Mouse (Mus musculus) hindbrain, postnatal 0 days (tissue): ENCODE data around the gene Ly6g6e. TPM values are rescaled to one million over a fixed set of nuclear protein-coding genes. Genes with fewer than 3 reads are reported as not detected.
A peak's percentile ranks its signal among the peaks of the same experiment; 100 is the strongest.
"Not testable (repeated sequence)": the region's sequence is repeated elsewhere in the genome, so short reads cannot be mapped to it uniquely, and the experiment has no call there.

ENCODE experiments used
- ATAC-seq: fragments of 200-750 bp; cut with Nextera tagmentation; 2 replicates; pipeline ENCODE4 v1.8.0; 2017; ENCODE audit warnings: mild to moderate bottlenecking, moderate TSS enrichment, moderate library complexity
- DNase-seq: peaks from one replicate; pipeline ENCODE4 v3.0.0-alpha.2; 2015; ENCODE audit warnings: low spot score
- H3K27ac ChIP-seq: fragments of 300-500 bp; sonication (generic); 2 replicates; pipeline ENCODE4 v1.5.1; 2014; ENCODE audit warnings: mild to moderate bottlenecking
- H3K27me3 ChIP-seq: fragments of 300-500 bp; sonication (generic); 2 replicates; pipeline ENCODE4 v1.6.1; 2014; ENCODE audit warnings: low read length, mixed read lengths; ENCODE audit not compliant: insufficient read depth
- H3K36me3 ChIP-seq: fragments of 300-500 bp; sonication (generic); 2 replicates; pipeline ENCODE4 v1.6.1; 2014; ENCODE audit warnings: low read length, mixed read lengths; ENCODE audit not compliant: insufficient read depth
- H3K4me1 ChIP-seq: fragments of 300-500 bp; sonication (generic); 2 replicates; pipeline ENCODE4 v1.6.1; 2014; ENCODE audit warnings: antibody characterized with exemption, low read length, mixed read lengths; ENCODE audit not compliant: insufficient read depth
- H3K4me2 ChIP-seq: fragments of 300-500 bp; sonication (generic); 2 replicates; pipeline ENCODE4 v1.6.1; 2014; ENCODE audit warnings: low read depth, mild to moderate bottlenecking, low read length, moderate library complexity, mixed read lengths
- H3K4me3 ChIP-seq: fragments of 300-500 bp; sonication (generic); 2 replicates; pipeline ENCODE4 v1.5.1; 2014; ENCODE audit warnings: low read length
- H3K9ac ChIP-seq: fragments of 300-500 bp; sonication (generic); replicated peaks from 2 replicates; pipeline ENCODE4 v1.6.1; 2014; ENCODE audit warnings: mild to moderate bottlenecking, low read length, moderate library complexity, mixed read lengths
- H3K9me3 ChIP-seq: fragments of 300-500 bp; sonication (generic); 2 replicates; pipeline ENCODE4 v1.6.1; 2016; ENCODE audit warnings: low read length, mixed read lengths
- CTCF ChIP-seq: IDR thresholded peaks from 2 replicates; pipeline ENCODE4 v1.5.1; 2016; ENCODE audit warnings: antibody characterized with exemption, control low read depth, low read depth
- WGBS: fragments of 180-500 bp; shearing (Covaris S2); extraction: QIAGEN DNeasy Blood & Tissue Kit; methylation state at CpG from one replicate; pipeline ENCODE4 v1.1.7; 2014; 5-methylcytosine and 5-hydroxymethylcytosine counted together
- polyA plus RNA-seq: library from polyadenylated mRNA; unstranded; fragments of >200 nt; fragmentation: Nextera tagmentation; extraction: Ambion mirVana; gene quantifications from 2 replicates; pipeline ENCODE4 v1.2.1, GENCODE M21; 2015
- total RNA-seq: library from RNA; depleted of rRNA; stranded (reverse); fragments of >200 nt; gene quantifications from 2 replicates; pipeline ENCODE4 v1.2.3, GENCODE M21; 2014

Ly6g6e gene
- total and polyA plus RNA-seq, 2 experiments from 2014 or later: 0.44 TPM; not detected in 1

- no peak for TF ChIP-seq CTCF
- no peaks in the 10 kb centered on the region for H3K9me3 ChIP-seq
- no peaks in the 10 kb centered on the region for H3K4me1 ChIP-seq
- no peaks in the 10 kb centered on the region for H3K27me3 ChIP-seq
- no peak within 1 kb of the TSS for H3K4me3 ChIP-seq
- ATAC-seq: no peak
- H3K36me3 ChIP-seq: peaks cover 12% of the 10 kb centered on the region
- no peak within 1 kb of the TSS for H3K4me2 ChIP-seq
- no peak within 1 kb of the TSS for H3K9ac ChIP-seq
- peak; percentile 27 for DNase-seq
- WGBS: 71% methylated on average over 6 of the region's 6 CpGs
- no peak within 1 kb of the TSS for H3K27ac ChIP-seq
Observed at GRCm38 (mm10) chr17:35108097-35108496, 31.4 kb downstream of the Ly6g6e start, which contains the start of gene Ly6g5c. Gene Ly6g5c, plus strand, starts transcription at chr17:35108279.

GRCm38 (mm10) chr17:35111774-35112173 lies 35.1 kb downstream of the Ly6g6e start:
- 54% methylated on average over 9 of the region's 9 CpGs for WGBS
- peaks cover 14% of the 10 kb centered on the region; the same call in 1 of the 2 replicates for H3K36me3 ChIP-seq
- H3K9me3 ChIP-seq: no peaks in the 10 kb centered on the region
- H3K4me1 ChIP-seq: no peaks in the 10 kb centered on the region
- H3K4me2 ChIP-seq: no peak overlapping the region
- ATAC-seq (no peak), DNase-seq (no peak)
- H3K4me3 ChIP-seq: no peak overlapping the region
- H3K9ac ChIP-seq: no peak overlapping the region
- TF ChIP-seq CTCF: no peak
- H3K27ac ChIP-seq: no peak overlapping the region
- H3K27me3 ChIP-seq: no peaks in the 10 kb centered on the region

- Histone ChIP-seq H3K36me3 (peaks cover 32% of the 10 kb centered on the region), H3K27me3 (no peaks in the 10 kb centered on the region), H3K9me3 (no peaks in the 10 kb centered on the region), H3K4me2 (no peak within 1 kb of the TSS), H3K27ac (no peak within 1 kb of the TSS), H3K9ac (no peak within 1 kb of the TSS; the same call in 1 of the 2 replicates), H3K4me3 (no peak within 1 kb of the TSS), H3K4me1 (peaks cover 3% of the 10 kb centered on the region; the same call in 1 of the 2 replicates)
- WGBS: 84% methylated on average over 8 of the region's 8 CpGs
- TF ChIP-seq CTCF: peak; percentile 43
- no peak for ATAC-seq
- peak; percentile 24 for DNase-seq
Observed at GRCm38 (mm10) chr17:35115046-35116019, 38.6 kb downstream of the Ly6g6e start, which contains the start of gene Ly6g5b. Gene Ly6g5b, minus strand, starts transcription at chr17:35115428.

GRCm38 (mm10) chr17:35120745-35121142 lies 44.0 kb downstream of the Ly6g6e start:
- ATAC-seq (no peak), DNase-seq (peak; percentile 15)
- Histone ChIP-seq H3K9me3 (no peaks in the 10 kb centered on the region), H3K4me1 (peaks cover 6% of the 10 kb centered on the region; the same call in 1 of the 2 replicates), H3K4me3 (peak overlapping the region; percentile 79), H3K9ac (peak overlapping the region; percentile 93), H3K27ac (peak overlapping the region; percentile 70), H3K27me3 (no peaks in the 10 kb centered on the region), H3K36me3 (peaks cover 28% of the 10 kb centered on the region), H3K4me2 (peak overlapping the region; percentile 96)
- WGBS: under 1% methylated on average over 33 of the region's 33 CpGs
- no peak for TF ChIP-seq CTCF

- Histone ChIP-seq H3K9ac (peak within 1 kb of the TSS; percentile 93), H3K4me3 (peak within 1 kb of the TSS; percentile 79), H3K27me3 (no peaks in the 10 kb centered on the region), H3K4me2 (peak within 1 kb of the TSS; percentile 96), H3K4me1 (peaks cover 6% of the 10 kb centered on the region; the same call in 1 of the 2 replicates), H3K9me3 (no peaks in the 10 kb centered on the region), H3K36me3 (peaks cover 26% of the 10 kb centered on the region), H3K27ac (peak within 1 kb of the TSS; percentile 93)
- DNase-seq (peak; percentile 100), ATAC-seq (peak; percentile 95)
- WGBS: under 1% methylated on average over 47 of the region's 50 CpGs
- peak; percentile 8; the same call in 1 of the 2 replicates for TF ChIP-seq CTCF
Observed at GRCm38 (mm10) chr17:35121143-35121799, 44.6 kb downstream of the Ly6g6e start, which contains the start of gene Gpank1. Gene Gpank1, plus strand, starts transcription at chr17:35121455.

- ATAC-seq (peak; percentile 61), DNase-seq (peak; percentile 94)
- peak within 1 kb of the TSS; percentile 79 for H3K4me3 ChIP-seq
- peak within 1 kb of the TSS; percentile 96 for H3K4me2 ChIP-seq
- no peaks in the 10 kb centered on the region for H3K27me3 ChIP-seq
- peak within 1 kb of the TSS; percentile 93 for H3K27ac ChIP-seq
- peaks cover 11% of the 10 kb centered on the region for H3K4me1 ChIP-seq
- under 1% methylated on average over 19 of the region's 19 CpGs for WGBS
- H3K36me3 ChIP-seq: peaks cover 23% of the 10 kb centered on the region
- peak within 1 kb of the TSS; percentile 93 for H3K9ac ChIP-seq
- peak; percentile 65 for TF ChIP-seq CTCF
- no peaks in the 10 kb centered on the region for H3K9me3 ChIP-seq
Observed at GRCm38 (mm10) chr17:35121871-35122303, 45.2 kb downstream of the Ly6g6e start, which contains the start of gene Csnk2b. Gene Csnk2b, minus strand, starts transcription at chr17:35122053.

DNA sequence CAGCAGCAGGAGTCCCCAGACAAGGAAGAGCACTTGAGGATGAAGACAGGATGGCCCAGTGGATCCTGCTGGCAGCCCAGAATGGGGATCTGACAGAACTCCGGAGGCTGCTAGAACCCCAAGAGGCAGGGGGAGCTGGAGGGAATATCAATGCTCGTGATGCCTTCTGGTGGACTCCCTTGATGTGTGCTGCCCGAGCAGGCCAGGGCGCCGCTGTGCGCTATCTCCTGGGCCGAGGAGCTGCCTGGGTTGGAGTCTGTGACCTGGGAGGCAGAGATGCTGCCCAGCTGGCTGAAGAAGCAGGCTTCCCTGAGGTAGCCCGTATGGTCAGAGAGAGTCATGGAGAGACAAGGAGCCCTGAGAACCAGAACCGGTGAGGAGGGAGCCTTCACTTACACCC lies 46.6 kb downstream of the Ly6g6e start:
- H3K9me3 ChIP-seq, DNase-seq, H3K27ac ChIP-seq, H3K27me3 ChIP-seq, ATAC-seq, H3K9ac ChIP-seq, H3K4me2 ChIP-seq, H3K4me3 ChIP-seq: not testable (repeated sequence)
- WGBS: 91% methylated on average over 9 of the region's 9 CpGs
- Histone ChIP-seq H3K36me3 (peaks cover 12% of the 10 kb centered on the region), H3K4me1 (peaks cover 14% of the 10 kb centered on the region)

- peaks cover 14% of the 10 kb centered on the region for H3K4me1 ChIP-seq
Observed at GRCm38 (mm10) chr17:35124261-35124896, 47.7 kb downstream of the Ly6g6e start.

More at GRCm38 (mm10) chr17:35124261-35124896, 47.7 kb downstream of the Ly6g6e start:
- not testable (repeated sequence) for H3K27me3 ChIP-seq, H3K4me2 ChIP-seq, H3K9ac ChIP-seq, H3K27ac ChIP-seq, H3K9me3 ChIP-seq, ATAC-seq, H3K4me3 ChIP-seq, DNase-seq, H3K36me3 ChIP-seq
- 97% methylated on average over 12 of the region's 12 CpGs for WGBS
